Mouse (Mus musculus) left cerebral cortex, postnatal 36 days (tissue): Measurements from ENCODE around the gene Ccdc191. TPM values are rescaled to one million over a fixed set of nuclear protein-coding genes. Genes with fewer than 3 reads are reported as not detected.

Experiments
- DNase-seq, 2 experiments: peaks; one replicate each; pipeline ENCODE4 v3.0.0; 2021 to 2022; ENCODE audit warnings: low spot score in 2 of 2, mixed read lengths in 1 of 2
- intact Hi-C: fragments of 180-260 bp; cut with DNase I; formaldehyde crosslinking; loops from one replicate; pipeline ENCODE4 v1.15.1; 2025
- total RNA-seq, 2 experiments: library from RNA; stranded (reverse); gene quantifications; 2 replicates each; pipeline ENCODE4 v1.2.3; 2021

Ccdc191 gene
- total RNA-seq, 2 experiments from 2014 or later, result 4.8 to 5.2 TPM

DNA sequence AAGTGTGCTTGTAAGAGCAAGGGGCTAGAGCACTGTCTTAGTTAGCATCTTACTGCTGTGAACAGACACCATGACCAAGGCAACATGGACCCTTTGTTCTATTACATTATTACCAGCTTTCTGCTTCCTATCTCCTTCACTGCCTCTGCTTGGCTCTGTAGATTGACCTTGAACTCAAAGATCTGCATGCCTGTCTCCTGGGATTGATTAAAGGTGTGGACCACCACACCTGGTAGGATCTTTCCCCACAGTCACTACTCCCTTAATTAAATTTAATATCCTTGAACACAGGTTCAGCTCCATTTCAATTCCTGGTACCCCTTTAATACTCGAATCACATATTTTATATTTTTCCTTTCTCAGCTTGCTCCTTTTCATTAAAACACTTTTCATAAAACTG is 36.2 kb downstream of the Ccdc191 start:
- DNase-seq, result no peak
- intact Hi-C loops, result no loop called here

DNA sequence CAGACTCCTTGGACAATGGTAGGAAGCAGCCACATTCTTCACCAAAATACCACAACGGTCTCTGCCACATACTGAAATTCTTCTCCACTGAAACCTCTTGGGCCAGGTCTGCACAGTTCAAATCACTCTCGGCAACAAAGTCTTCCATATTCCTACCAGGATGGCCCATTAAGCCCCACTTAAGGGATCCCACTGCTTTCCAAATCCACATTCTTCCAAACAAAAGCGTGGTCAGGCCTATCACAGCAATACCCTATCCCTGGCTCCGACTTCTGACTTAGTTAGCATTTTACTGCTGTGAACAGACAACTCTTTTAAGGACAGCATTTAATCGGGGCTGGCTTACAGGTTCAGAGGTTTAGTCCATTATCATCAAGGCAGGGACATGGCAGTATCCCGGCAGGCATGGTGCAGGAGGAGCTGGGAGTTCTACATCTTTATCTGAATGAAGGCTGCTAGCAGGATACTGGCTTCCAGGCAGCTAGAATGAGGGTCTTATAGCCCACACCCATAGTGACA is 36.8 kb downstream of the Ccdc191 start, which contains the start of gene Qtrt2:
Gene Qtrt2 (minus strand): TSS at position 469 of the 519 bp plus-strand sequence.
- DNase-seq, result no peak
- intact Hi-C loops, result no loop called here

GRCm38 (mm10) chr16:43930577-43930976 is 41.0 kb downstream of the Ccdc191 start:
- no peak for DNase-seq
- intact Hi-C loops, result no loop called here

DNA sequence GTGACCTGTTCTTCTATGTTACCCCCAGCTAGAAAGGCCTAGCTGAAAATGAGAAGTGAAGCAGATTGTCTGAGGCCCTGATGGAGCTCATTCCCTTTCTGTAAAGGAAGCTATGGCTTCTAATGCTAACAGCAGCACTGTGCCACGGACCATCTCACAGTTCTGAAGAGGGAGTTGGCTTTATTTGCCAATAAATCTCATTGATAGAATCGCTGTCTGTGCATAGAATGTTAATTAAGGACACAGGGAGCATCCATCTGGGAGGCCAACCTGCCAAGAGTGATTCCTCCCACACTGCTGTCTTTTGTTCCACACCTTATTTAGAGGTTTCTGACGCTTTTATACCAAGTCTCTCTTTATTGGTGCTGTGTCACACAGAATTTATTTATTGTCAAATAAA is 41.9 kb downstream of the Ccdc191 start:
- DNase-seq, result no peak

DNA sequence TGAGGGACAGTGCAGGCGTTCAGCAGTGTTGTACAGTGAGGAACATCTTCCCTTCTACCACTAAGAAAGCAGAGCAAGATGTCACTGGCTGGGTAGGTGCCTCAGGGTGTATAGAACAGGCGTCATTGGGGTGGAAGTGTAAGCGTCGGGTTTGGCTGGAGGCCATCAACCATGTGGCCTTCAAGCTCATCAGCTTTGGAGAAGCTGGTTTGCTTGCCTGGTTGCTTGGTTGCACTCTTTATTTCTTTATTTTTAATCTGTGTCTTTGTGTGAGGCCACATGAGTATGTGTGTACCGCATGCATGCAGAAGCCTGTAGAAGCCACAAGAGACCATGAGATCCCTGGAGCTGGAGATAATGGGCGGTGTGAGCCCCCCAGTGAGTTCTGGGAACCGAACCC is 42.7 kb downstream of the Ccdc191 start:
- intact Hi-C loops, result no loop called here
- no peak for DNase-seq

More for the DNA sequence above, 41.9 kb downstream of the Ccdc191 start:
- intact Hi-C loops, result no loop called here

DNA sequence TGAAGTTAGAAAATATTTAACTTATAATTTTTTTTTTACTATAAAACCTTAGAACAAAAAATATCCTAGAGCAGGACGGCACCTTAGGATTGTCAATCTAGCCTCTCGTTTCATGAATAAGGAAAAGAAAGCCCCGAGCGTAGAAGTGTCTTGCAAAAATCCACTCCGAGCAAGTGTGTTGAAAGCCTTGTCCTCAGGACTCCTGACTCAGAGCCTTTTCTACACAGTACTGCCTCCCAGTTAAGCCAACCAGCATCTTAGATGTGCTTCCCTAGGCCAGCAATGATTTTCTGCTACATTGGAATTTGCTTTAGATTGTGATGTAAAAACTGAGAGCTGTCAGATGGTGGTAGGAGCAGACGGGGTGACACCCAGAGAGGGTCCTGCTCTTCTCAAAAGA is 43.4 kb downstream of the Ccdc191 start:
- intact Hi-C loops, result no loop called here
- no peak for DNase-seq

DNA sequence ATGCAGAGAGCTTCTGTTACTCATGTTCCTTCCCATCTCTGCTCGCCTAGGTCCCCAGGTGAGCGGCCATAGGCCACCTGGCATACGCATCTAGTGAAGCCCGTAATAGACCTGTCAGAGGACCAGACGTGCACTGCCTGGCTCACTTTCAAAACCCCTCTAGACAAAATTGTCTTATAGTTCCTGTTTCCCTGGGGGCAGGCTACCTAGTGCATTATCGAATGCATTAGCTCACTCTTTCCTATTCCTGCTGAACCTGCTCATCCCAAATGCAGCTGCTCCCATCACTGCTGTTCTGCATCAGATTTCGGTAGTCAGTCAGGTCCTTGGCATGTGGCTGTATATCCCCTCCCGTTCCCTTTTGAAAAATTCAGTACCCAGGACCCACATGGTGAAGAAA is 45.3 kb downstream of the Ccdc191 start:
- DNase-seq, result no peak
- intact Hi-C loops, result no loop called here

DNA sequence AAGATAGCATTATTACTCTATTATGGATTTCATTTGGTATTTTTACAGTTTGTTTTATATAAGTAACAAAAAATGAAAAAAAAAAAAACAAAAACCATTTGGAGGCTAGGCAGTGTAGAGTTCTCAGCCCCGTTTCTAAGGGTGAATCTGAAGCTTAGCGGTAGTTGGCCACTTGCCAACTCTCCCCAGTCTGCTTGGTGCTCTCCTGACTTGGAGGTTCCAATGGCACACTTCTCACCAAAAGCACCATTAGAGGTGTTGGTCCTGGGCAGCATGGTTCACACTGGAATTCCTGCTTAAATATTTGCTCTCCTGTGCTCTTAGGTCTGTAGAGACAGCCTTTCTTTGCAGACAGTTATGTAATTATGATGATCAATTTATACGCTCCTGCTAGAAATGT is 45.8 kb downstream of the Ccdc191 start:
- peak in 1 of 2 experiments; percentile 14 for DNase-seq
- intact Hi-C loops, result no loop called here

GRCm38 (mm10) chr16:43935892-43936291 is 46.3 kb downstream of the Ccdc191 start:
- intact Hi-C loops, result no loop called here
- no peak for DNase-seq

DNA sequence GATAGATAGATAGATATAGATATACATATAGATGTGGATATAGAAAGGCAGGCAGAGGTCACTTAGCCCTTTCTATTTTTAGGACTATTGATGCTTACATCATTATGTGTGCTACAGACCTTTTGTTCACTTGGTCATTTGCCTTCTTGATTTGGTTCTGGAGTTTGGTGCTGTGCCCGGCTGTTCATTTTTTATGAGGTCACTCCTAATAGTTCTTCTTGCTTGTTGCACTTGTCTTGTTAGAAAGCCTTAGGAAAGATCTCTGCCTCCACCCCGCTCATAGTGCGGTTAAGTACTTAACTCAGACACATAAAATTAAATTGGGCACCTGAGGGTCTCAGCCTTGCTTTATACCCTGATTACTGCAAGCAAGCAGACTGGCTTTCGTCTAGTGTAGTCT is 51.2 kb downstream of the Ccdc191 start:
- DNase-seq, result no peak
- intact Hi-C loops, result no loop called here

DNA sequence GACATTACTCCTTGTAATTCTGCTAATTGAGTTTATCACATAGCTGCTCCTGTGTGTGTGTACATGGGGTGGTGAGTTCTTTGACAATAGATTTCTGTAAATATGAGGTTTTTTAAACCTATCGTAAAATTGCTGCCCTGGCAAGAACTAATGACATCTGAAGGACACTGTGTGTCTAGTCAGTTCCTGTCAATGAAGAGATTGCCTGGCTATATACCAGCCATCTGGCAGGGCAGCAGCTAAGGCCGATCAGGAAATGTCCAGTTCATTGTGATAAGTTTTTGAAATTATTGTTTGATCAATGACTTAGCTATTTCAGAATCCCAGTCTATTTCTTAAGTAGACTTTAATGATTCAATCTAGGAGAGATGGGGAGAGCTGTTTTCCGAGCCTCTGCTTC is 55.8 kb downstream of the Ccdc191 start:
- DNase-seq, result no peak
- intact Hi-C loops, result no loop called here

- no peak for DNase-seq
- intact Hi-C loops, result no loop called here
Measured at GRCm38 (mm10) chr16:43945869-43946268, 56.3 kb downstream of the Ccdc191 start.

DNA sequence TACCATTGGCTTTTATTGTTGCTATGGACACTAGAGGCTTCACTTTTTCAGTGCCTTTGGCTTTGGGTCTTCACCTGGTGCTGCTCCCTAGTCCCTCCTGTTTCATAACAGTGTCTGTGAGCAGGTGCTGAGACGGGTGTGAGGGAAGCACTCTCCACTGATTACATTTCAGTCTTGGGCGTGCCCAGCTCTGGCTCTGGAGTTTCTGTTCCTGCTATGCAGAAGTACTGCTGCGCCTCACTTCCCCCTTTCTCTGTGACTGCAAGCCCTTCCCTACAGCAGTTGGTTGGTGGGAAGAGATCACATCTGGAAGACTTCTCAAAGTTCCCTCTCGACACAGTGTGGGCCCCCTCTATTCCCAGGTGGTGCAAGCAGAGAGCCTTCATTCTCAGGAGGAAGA is 62.0 kb downstream of the Ccdc191 start:
- intact Hi-C loops, result no loop called here
- no peak for DNase-seq

DNA sequence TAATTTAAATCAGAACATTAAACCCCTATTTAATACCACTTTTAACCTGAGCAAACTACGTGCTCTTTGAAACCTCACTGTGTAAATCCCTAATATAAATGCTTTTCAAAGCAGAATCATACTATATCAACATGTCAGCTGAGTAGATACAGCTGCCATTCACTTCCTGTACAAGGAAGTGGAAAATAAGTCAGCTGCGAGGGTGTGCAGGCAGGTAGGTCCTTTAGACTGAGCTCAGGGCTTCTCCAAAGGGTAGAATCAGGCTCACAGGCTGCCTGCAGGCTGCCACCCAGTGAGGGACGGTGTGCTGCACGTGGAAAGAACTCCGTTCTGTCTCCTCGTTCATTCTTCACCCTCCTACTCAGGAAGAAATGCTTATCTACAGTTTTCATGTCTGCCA is 65.3 kb downstream of the Ccdc191 start:
- DNase-seq, result no peak
- intact Hi-C loops, result no loop called here

- intact Hi-C loops, result no loop called here
- DNase-seq, result no peak
Measured at GRCm38 (mm10) chr16:43958038-43958437, 68.4 kb downstream of the Ccdc191 start.

GRCm38 (mm10) chr16:43963291-43963690 is 73.7 kb downstream of the Ccdc191 start:
- DNase-seq, result peak in 1 of 2 experiments; percentile 29
- intact Hi-C loops, result no loop called here

- intact Hi-C loops, result no loop called here
- no peak for DNase-seq
Measured at GRCm38 (mm10) chr16:43963780-43964179, 74.2 kb downstream of the Ccdc191 start.

DNA sequence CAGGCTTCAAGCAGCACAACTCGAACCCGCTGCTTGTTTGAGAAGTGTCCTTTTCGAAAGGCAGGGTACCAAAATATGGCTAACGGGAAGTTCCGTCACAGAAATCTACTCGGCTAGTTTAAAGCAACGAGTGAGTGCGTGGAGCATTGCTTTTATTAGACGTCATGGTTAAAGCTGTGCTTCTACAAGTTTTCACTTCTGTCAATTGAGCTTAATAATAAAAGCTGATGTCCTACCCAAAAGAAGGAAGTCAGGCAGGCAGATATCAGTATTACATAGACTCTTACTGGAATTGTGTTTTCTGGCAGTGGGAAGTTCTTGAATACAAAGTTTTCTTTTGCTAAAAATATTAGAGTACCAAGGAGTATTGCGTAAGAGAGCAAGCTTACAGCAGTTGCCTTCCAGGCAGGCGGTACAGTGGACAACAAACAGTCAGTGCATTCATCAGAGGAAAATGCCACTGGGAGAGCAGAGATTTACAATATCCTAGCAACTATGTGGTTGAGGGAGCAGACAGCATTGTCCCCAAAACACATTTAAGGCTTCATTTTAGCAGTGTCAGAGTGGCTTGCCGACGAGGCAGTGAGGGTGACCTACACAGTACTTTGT is 76.3 kb downstream of the Ccdc191 start:
- intact Hi-C loops, result no loop called here
- DNase-seq, result no peak

- DNase-seq, result no peak
- intact Hi-C loops, result no loop called here
Measured at GRCm38 (mm10) chr16:43970426-43970825, 80.8 kb downstream of the Ccdc191 start.

- intact Hi-C loops, result no loop called here
- no peak for DNase-seq
Measured at GRCm38 (mm10) chr16:43971189-43971588, 81.6 kb downstream of the Ccdc191 start.

DNA sequence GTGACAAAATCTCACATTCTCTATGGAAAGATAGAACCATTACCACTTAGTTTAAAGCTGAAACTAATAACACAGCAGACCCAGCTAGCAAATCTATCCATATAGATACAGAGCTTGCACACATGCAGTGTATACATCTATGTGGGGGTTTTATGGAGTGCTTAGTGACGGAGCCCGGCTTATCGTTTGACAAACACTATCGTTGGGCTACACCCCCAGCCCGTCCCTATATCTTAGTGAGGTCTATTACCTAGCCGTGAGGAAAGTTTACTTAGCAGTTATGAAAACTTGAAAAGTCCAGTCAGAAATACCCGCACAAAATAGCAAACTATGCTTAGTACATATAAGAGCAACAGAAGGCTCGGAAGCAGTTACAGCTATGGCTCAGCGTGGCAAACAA is 82.1 kb downstream of the Ccdc191 start:
- no peak for DNase-seq
- intact Hi-C loops, result no loop called here

- no peak for DNase-seq
- intact Hi-C loops, result no loop called here
Measured at GRCm38 (mm10) chr16:43972391-43972790, 82.8 kb downstream of the Ccdc191 start.
